Mouse (Mus musculus): Measurements from ENCODE around the gene Zfp366. TPM values are rescaled to one million over a fixed set of nuclear protein-coding genes. Genes with fewer than 3 reads are reported as not detected.

The Zfp366 gene
- polyA plus RNA-seq, 1 experiment, result 2.3 TPM

DNA sequence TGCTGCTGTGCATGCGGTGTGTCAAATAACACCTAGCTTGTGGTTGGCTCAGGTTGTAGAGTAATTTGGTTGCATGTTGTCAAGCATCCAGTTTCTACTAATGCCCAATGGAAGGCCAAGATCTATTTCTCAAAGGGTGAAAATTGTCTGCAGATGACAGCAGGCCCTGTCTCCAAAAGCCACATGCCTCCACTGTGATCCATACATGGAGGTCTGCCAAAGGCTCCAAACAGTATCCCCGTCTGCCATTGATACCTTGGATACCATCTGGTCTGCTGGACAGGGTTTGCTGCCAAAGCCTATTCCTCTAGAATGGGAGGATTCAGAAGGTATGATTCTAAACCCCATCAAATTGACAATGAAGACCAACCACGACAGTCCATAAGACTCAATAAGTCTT lies 74.1 kb downstream of the Zfp366 start:
- H3K4me1 ChIP-seq (ENCODE audit: control insufficient read depth, insufficient read depth, low read length), result no peaks in the 10 kb centered on the region
- H3K4me3 ChIP-seq (ENCODE audit: insufficient read depth, low read length), result no peak overlapping the region
- no peak overlapping the region for H3K27ac ChIP-seq (ENCODE audit: insufficient read depth, low read length)
- TF ChIP-seq POLR2A (IDR thresholded peaks at IDR 0.05; ENCODE audit: extremely low read depth, insufficient read depth, low read length), result no peak
- no peak for TF ChIP-seq CTCF (IDR thresholded peaks at IDR 0.05; ENCODE audit: extremely low read depth, insufficient read depth, low read length)

DNA sequence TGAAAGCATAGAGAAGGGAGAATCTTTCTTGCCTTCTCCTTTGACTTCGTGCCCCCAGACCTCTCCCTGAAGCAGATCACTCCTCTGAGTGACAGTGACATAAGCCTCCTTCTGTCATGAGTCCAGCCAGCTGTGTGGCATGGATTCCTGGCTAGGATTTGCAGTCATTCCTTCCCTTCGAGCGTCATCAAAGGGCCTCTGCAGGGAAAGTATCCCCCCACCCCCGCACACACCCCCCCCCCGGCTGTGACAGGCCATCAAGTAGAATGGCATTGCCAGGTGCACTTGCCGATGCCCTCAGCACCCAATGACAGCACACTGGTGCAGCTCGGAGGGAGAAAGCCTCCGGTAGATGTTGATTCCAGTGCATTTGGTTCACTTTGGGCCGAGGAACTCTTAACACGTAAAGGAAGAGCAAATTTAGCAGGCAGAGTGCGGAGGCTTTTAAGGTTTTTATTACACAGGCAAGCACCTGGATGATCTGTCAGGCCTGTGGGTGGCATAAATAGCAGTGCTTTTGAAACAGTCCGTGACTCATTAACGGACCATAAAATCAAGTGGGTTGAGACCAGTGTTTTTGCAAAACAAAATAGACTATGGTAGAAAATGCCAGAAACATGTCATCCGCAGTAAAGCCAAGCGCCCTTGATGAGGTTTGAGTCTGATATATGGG lies 75.0 kb downstream of the Zfp366 start:
- no peak overlapping the region for H3K27ac ChIP-seq (ENCODE audit: insufficient read depth, low read length)
- H3K4me1 ChIP-seq (ENCODE audit: control insufficient read depth, insufficient read depth, low read length), result no peaks in the 10 kb centered on the region; the same call in 1 of the 2 replicates
- TF ChIP-seq CTCF (IDR thresholded peaks at IDR 0.05; ENCODE audit: extremely low read depth, insufficient read depth, low read length), result no peak
- TF ChIP-seq POLR2A (IDR thresholded peaks at IDR 0.05; ENCODE audit: extremely low read depth, insufficient read depth, low read length), result no peak
- no peak overlapping the region for H3K4me3 ChIP-seq (ENCODE audit: insufficient read depth, low read length)

DNA sequence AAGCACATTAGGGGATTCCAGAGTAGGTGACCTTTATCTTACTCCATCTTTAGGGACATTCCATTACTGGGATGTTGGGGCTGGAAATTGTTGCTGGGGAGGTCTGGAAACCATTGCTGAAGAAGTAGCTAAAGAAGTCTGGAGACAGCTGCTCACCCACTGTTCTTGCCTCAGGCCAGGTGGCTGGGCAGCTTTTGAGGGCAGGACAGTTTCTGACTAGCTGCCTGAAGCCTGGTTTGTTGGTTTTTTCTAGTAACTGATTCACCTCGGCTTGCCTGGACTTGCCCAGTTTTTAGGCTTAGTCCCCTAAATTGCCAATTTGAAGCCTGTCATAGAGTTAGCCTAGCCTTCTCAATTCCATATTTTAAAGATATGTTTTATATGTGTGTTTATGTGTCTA lies 77.8 kb downstream of the Zfp366 start:
- Histone ChIP-seq H3K27ac (ENCODE audit: insufficient read depth, low read length) (no peak overlapping the region), H3K4me3 (ENCODE audit: insufficient read depth, low read length) (no peak overlapping the region), H3K4me1 (ENCODE audit: control insufficient read depth, insufficient read depth, low read length) (no peaks in the 10 kb centered on the region; the same call in 1 of the 2 replicates)
- TF ChIP-seq POLR2A (IDR thresholded peaks at IDR 0.05; ENCODE audit: extremely low read depth, insufficient read depth, low read length), result no peak
- no peak for TF ChIP-seq CTCF (IDR thresholded peaks at IDR 0.05; ENCODE audit: extremely low read depth, insufficient read depth, low read length)

DNA sequence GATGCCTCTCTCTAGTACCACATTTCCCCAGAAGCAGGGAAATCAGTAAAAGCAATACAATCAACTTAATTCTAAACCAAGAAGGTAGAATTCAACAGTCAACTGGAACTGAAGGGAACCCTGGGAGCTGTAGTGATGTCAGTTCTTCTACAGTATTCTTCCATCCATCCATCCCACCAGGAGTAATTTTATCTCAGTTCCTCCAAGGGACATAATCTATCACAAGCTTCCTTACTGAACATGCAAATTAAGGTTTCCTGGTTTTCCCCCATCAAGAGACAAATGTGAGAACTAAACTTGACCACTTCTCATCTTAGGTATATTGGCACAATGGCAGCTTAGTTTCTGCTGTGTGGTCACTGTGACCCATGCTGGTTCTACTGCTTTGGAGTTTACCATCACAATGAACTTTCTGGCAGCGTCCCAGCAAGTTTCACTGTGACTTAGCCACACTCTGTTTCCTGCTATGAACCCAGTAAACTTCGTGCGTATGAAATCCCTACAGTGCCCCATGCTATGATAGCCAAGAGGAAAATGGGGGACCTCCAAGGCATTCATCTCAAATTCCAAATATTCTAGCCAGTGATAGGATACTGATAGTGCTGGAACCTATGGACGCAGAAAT lies 78.6 kb downstream of the Zfp366 start:
- Histone ChIP-seq H3K4me3 (ENCODE audit: insufficient read depth, low read length) (no peak overlapping the region), H3K4me1 (ENCODE audit: control insufficient read depth, insufficient read depth, low read length) (no peaks in the 10 kb centered on the region; the same call in 1 of the 2 replicates), H3K27ac (ENCODE audit: insufficient read depth, low read length) (no peak overlapping the region)
- TF ChIP-seq POLR2A (IDR thresholded peaks at IDR 0.05; ENCODE audit: extremely low read depth, insufficient read depth, low read length) (no peak), CTCF (IDR thresholded peaks at IDR 0.05; ENCODE audit: extremely low read depth, insufficient read depth, low read length) (no peak)

DNA sequence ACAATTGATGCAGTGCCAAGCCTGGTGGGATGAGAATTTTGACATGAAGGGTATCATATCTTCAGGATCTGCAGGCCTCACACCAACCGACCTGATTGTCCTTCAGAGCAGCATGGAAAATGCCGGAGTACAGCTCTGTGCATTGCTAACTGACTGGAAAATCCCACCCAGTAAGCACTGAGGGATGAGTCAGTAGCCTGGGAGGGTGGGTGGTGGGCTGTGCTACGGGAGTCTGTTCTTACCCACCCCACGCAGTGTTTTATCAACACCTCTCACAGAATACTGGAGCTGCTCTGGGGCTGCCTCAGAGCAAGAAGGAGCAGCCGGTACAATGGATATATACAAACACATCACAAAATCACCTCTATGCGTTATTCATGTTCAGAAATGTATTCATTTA lies 79.9 kb downstream of the Zfp366 start:
- H3K4me1 ChIP-seq (ENCODE audit: control insufficient read depth, insufficient read depth, low read length), result no peaks in the 10 kb centered on the region; the same call in 1 of the 2 replicates
- no peak for TF ChIP-seq CTCF (IDR thresholded peaks at IDR 0.05; ENCODE audit: extremely low read depth, insufficient read depth, low read length)
- TF ChIP-seq POLR2A (IDR thresholded peaks at IDR 0.05; ENCODE audit: extremely low read depth, insufficient read depth, low read length), result no peak
- no peak overlapping the region for H3K4me3 ChIP-seq (ENCODE audit: insufficient read depth, low read length)
- H3K27ac ChIP-seq (ENCODE audit: insufficient read depth, low read length), result 0 out of 2 replicates have a peak overlapping the region, but pooled peaks have one; percentile 64

DNA sequence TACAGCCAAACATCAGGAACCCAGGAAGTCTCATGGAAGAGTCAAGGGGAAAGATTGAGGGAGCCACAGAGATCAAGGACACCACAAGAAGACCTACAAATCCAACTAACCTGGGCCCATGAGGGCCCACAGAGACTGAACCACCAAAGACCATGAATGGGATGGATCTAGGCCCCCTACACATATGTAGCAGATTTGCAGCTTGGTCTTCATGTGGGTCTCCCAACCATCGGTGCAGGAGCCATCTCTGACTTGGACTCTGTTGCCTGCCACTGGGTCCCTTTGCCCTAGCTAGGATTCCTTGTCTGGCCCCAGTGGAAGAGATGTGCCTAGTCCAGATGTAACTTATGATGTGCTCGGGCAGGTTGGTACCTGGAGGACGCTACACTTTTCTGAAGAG lies 87.4 kb downstream of the Zfp366 start:
- Histone ChIP-seq H3K4me1 (ENCODE audit: control insufficient read depth, insufficient read depth, low read length) (no peaks in the 10 kb centered on the region), H3K4me3 (ENCODE audit: insufficient read depth, low read length) (no peak overlapping the region), H3K27ac (ENCODE audit: insufficient read depth, low read length) (no peak overlapping the region)
- TF ChIP-seq POLR2A (IDR thresholded peaks at IDR 0.05; ENCODE audit: extremely low read depth, insufficient read depth, low read length) (no peak), CTCF (IDR thresholded peaks at IDR 0.05; ENCODE audit: extremely low read depth, insufficient read depth, low read length) (no peak)

DNA sequence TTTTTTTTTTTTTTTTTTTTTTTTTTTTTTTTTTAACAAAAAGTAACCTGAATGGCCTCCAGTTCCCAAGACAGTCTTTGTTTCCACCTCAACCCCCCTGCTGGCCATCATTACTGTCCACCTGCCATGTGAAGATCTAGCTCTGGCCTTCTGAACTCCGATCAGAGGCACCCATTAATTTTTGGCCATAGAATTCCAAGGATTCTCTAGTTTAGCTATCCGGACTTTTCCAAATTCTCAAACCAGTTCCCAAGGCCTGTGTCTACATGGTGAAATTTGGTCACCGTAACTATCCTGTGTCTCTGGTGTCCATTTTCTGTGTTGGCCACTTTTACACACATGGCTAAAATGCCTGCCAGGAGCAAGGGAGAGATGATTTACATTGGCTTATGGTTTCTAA lies 92.9 kb downstream of the Zfp366 start:
- no peak for TF ChIP-seq CTCF (IDR thresholded peaks at IDR 0.05; ENCODE audit: extremely low read depth, insufficient read depth, low read length)
- no peak for TF ChIP-seq POLR2A (IDR thresholded peaks at IDR 0.05; ENCODE audit: extremely low read depth, insufficient read depth, low read length)
- no peaks in the 10 kb centered on the region for H3K4me1 ChIP-seq (ENCODE audit: control insufficient read depth, insufficient read depth, low read length)
- H3K27ac ChIP-seq (ENCODE audit: insufficient read depth, low read length), result no peak overlapping the region
- H3K4me3 ChIP-seq (ENCODE audit: insufficient read depth, low read length), result no peak overlapping the region

DNA sequence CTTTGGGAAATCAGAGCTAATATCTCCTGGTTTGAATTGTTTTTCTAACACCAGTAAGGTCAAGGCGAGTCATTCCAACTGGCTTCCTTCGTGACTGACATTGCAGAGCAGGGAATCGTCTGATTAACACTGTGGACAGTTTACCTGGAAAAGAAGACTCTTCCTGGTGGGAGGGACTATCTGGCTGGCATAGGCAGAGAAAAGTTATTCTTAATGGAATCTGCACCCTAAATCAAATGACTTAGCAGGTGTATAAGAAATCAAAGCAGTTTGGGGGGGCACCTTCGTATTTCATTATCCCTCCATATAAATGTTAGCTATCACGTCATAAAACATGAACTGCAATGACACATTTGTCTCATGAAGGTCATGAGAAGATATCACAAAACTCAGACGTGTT lies 93.9 kb downstream of the Zfp366 start:
- Histone ChIP-seq H3K4me1 (ENCODE audit: control insufficient read depth, insufficient read depth, low read length) (no peaks in the 10 kb centered on the region), H3K4me3 (ENCODE audit: insufficient read depth, low read length) (no peak overlapping the region), H3K27ac (ENCODE audit: insufficient read depth, low read length) (no peak overlapping the region)
- TF ChIP-seq CTCF (IDR thresholded peaks at IDR 0.05; ENCODE audit: extremely low read depth, insufficient read depth, low read length), result no peak
- TF ChIP-seq POLR2A (IDR thresholded peaks at IDR 0.05; ENCODE audit: extremely low read depth, insufficient read depth, low read length), result no peak

DNA sequence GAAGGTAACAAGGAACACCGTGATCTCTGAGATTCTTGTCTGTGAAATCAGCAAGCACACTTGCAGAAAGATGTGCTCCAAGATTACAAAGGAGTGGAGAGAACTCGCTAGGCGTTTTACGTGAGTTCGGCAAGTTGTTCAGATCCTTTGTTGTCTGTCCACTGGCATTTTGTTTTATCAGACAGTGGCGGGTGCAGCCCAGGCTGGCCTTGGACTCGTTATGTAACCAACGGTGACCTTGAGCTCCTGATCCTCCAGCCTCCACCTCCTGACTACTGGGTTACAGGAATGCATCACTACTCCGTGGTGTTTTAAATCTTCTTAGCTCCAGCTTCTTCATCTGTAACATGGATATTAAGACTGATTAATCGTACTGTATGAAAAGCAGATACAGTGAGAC lies 94.7 kb downstream of the Zfp366 start:
- no peak overlapping the region for H3K4me3 ChIP-seq (ENCODE audit: insufficient read depth, low read length)
- no peaks in the 10 kb centered on the region for H3K4me1 ChIP-seq (ENCODE audit: control insufficient read depth, insufficient read depth, low read length)
- TF ChIP-seq POLR2A (IDR thresholded peaks at IDR 0.05; ENCODE audit: extremely low read depth, insufficient read depth, low read length) (no peak), CTCF (IDR thresholded peaks at IDR 0.05; ENCODE audit: extremely low read depth, insufficient read depth, low read length) (no peak)
- no peak overlapping the region for H3K27ac ChIP-seq (ENCODE audit: insufficient read depth, low read length)

DNA sequence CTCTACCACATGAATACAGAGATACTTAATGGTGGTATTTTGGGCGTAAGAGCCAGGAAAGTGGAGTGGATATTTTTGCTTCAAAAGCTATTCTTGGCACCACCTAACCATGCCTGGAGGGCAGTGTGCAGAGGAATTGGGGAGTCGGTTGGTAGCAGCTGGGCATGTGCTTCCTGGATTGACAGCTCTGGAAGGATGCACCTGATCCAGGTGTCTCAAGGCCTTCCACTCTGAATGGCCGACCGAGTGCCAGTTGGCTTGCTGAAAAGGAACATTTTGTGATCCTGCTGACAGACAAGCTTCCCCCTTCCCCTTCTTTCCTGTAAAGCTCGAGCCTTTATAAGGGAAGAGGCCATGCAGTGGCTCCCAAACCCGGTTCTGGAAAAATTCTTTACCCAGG lies 98.3 kb downstream of the Zfp366 start:
- Histone ChIP-seq H3K4me3 (ENCODE audit: insufficient read depth, low read length) (no peak overlapping the region), H3K4me1 (ENCODE audit: control insufficient read depth, insufficient read depth, low read length) (0 out of 2 replicates have a peak, but pooled peaks cover 1% of the 10 kb centered on the region), H3K27ac (ENCODE audit: insufficient read depth, low read length) (no peak overlapping the region)
- no peak for TF ChIP-seq CTCF (IDR thresholded peaks at IDR 0.05; ENCODE audit: extremely low read depth, insufficient read depth, low read length)
- TF ChIP-seq POLR2A (IDR thresholded peaks at IDR 0.05; ENCODE audit: extremely low read depth, insufficient read depth, low read length), result no peak

All from cortical plate, adult 2 months (tissue).